Mouse (Mus musculus): ENCODE results near the gene Pcbp3.

- TF ChIP-seq GATA1 (IDR thresholded peaks at IDR 0.05; ENCODE audit: low read length): no peak
- TF ChIP-seq TAL1 (IDR thresholded peaks at IDR 0.05; ENCODE audit: low read length): no peak
These were observed 126.0 kb downstream of the Pcbp3 start for GRCm38 (mm10) chr10:76835497-76836357.

All from erythroblast, embryonic 14.5 days (primary cell).